28 mouse cellular contexts compared by ENCODE assay signal in the genomic region with DNA sequence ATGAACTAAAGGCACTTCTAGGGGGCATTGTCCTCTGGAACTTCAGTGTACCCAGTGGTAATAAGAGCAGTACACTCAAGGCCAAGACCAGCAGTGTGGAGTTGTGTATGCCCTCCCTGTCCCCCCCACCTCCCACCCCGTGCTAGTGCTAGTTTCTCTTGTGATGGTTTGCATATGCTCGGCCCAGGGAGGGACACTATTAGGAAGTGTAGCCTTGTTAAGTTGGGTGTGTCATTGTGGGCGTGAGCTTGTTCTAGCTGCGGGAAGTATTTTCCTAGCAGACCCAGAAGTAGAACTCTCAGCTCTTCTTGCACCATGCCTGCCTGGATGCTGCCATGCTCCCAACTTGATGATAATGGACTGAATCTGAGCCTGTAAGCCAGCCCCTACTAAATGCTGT.
"Had no signal": no experiment of that assay in that cellular context is flagged by ENCODE, and none has a peak within 500 bp of the region (broad histone marks: within the 10 kb centered on the region; RNA-seq: fewer than 3 reads in every experiment).

No protein-coding gene starts in this region.

- H3K27me3 ChIP-seq: embryonic facial prominence, embryonic 12.5 days; embryonic facial prominence, embryonic 13.5 days; embryonic facial prominence, embryonic 15.5 days; forebrain, embryonic 12.5 days; forebrain, embryonic 13.5 days; forebrain, embryonic 15.5 days had no signal

- H3K4me2 ChIP-seq: embryonic facial prominence, embryonic 12.5 days; embryonic facial prominence, embryonic 13.5 days; embryonic facial prominence, embryonic 15.5 days; forebrain, embryonic 12.5 days; forebrain, embryonic 13.5 days; forebrain, embryonic 15.5 days had no signal

- H3K9me3 ChIP-seq: embryonic facial prominence, embryonic 10.5 days; embryonic facial prominence, embryonic 12.5 days; embryonic facial prominence, embryonic 13.5 days; embryonic facial prominence, embryonic 15.5 days; forebrain, embryonic 10.5 days; forebrain, embryonic 12.5 days; forebrain, embryonic 13.5 days; forebrain, embryonic 15.5 days had no signal

- H3K9ac ChIP-seq: embryonic facial prominence, embryonic 12.5 days; embryonic facial prominence, embryonic 13.5 days; embryonic facial prominence, embryonic 15.5 days; forebrain, embryonic 12.5 days; forebrain, embryonic 13.5 days; forebrain, embryonic 15.5 days; forebrain, postnatal 0 days had no signal

- H3K4me3 ChIP-seq: embryonic facial prominence, embryonic 10.5 days; embryonic facial prominence, embryonic 12.5 days; embryonic facial prominence, embryonic 13.5 days; embryonic facial prominence, embryonic 15.5 days; erythroblast, embryonic 14.5 days; forebrain, embryonic 10.5 days; forebrain, embryonic 12.5 days; forebrain, embryonic 13.5 days; forebrain, embryonic 15.5 days; gastrocnemius, adult 2 months; heart, adult 2 months had no signal

- ATAC-seq: forebrain, embryonic 13.5 days; forebrain, embryonic 14.5 days; forebrain, embryonic 15.5 days; forebrain, embryonic 16.5 days; forebrain, postnatal 0 days had no signal

- H3K27ac ChIP-seq: embryonic facial prominence, embryonic 10.5 days; embryonic facial prominence, embryonic 12.5 days; embryonic facial prominence, embryonic 13.5 days; embryonic facial prominence, embryonic 15.5 days; forebrain, embryonic 10.5 days; forebrain, embryonic 12.5 days; forebrain, embryonic 13.5 days; forebrain, embryonic 15.5 days; gastrocnemius, adult 2 months; heart, adult 2 months had no signal

- DNase-seq: cerebellum, adult 8-10 months; cerebellum, adult 9-10 months; cerebellum, adult 9-11 months; cerebellum, postnatal 10 days; cerebellum, postnatal 14 days; cerebellum, postnatal 25 days; cerebellum, postnatal 36 days; embryo, embryonic 11 days; forebrain, postnatal 0 days; gastrocnemius, adult 2 months; gastrocnemius, postnatal 10 days; gastrocnemius, postnatal 14 days; gastrocnemius, postnatal 25 days; gastrocnemius, postnatal 36 days; heart, adult 11 months; heart, adult 18-20 months had no signal
